Mouse (Mus musculus) hindbrain, embryonic 16.5 days (tissue): ENCODE measurements around the gene Creg2. TPM values are rescaled to one million over a fixed set of nuclear protein-coding genes. Genes with fewer than 3 reads are reported as not detected.

Source experiments
- ATAC-seq: fragments of 200-750 bp; cut with Nextera tagmentation; 2 replicates; pipeline ENCODE4 v1.8.0; 2017; ENCODE audit warnings: moderate TSS enrichment, moderate library complexity
- H3K27ac ChIP-seq: fragments of 300-500 bp; sonication (generic); 2 replicates; pipeline ENCODE4 v1.5.1; 2014; ENCODE audit warnings: low read depth, mild to moderate bottlenecking, control low read depth, low read length, moderate library complexity
- H3K27me3 ChIP-seq: fragments of 300-500 bp; sonication (generic); replicated peaks from 2 replicates; pipeline ENCODE4 v1.6.1; 2014; ENCODE audit warnings: low read length; ENCODE audit not compliant: control insufficient read depth, insufficient read depth
- H3K36me3 ChIP-seq: fragments of 300-500 bp; sonication (generic); 2 replicates; pipeline ENCODE4 v1.6.1; 2014; ENCODE audit warnings: mild to moderate bottlenecking, low read length, moderate library complexity, mixed read lengths; ENCODE audit not compliant: control insufficient read depth, insufficient read depth
- H3K4me1 ChIP-seq: fragments of 300-500 bp; sonication (generic); 2 replicates; pipeline ENCODE4 v1.6.1; 2014; ENCODE audit warnings: low read depth, low read length; ENCODE audit not compliant: control insufficient read depth, insufficient read depth
- H3K4me2 ChIP-seq: fragments of 300-500 bp; sonication (generic); 2 replicates; pipeline ENCODE4 v1.6.1; 2014; ENCODE audit warnings: mild to moderate bottlenecking, low read length, control low read depth, moderate library complexity
- H3K4me3 ChIP-seq: fragments of 300-500 bp; sonication (generic); 2 replicates; pipeline ENCODE4 v1.5.1; 2014; ENCODE audit warnings: mild to moderate bottlenecking, low read length, control low read depth, moderate library complexity
- H3K9ac ChIP-seq: fragments of 300-500 bp; sonication (generic); 2 replicates; pipeline ENCODE4 v1.6.1; 2014; ENCODE audit warnings: low read depth, mild to moderate bottlenecking, control low read depth, low read length, moderate library complexity
- H3K9me3 ChIP-seq: fragments of 300-500 bp; sonication (generic); 2 replicates; pipeline ENCODE4 v1.6.1; 2014; ENCODE audit warnings: mild to moderate bottlenecking, low read length, moderate library complexity; ENCODE audit not compliant: control insufficient read depth
- WGBS: fragments of 180-500 bp; shearing (Covaris S2); extraction: QIAGEN DNeasy Blood & Tissue Kit; methylation state at CpG from one replicate; pipeline ENCODE4 v1.1.7; 2014; 5-methylcytosine and 5-hydroxymethylcytosine counted together
- polyA plus RNA-seq: library from polyadenylated mRNA; unstranded; fragments of >200 nt; fragmentation: Nextera tagmentation; extraction: Ambion mirVana; gene quantifications from 2 replicates; pipeline ENCODE4 v1.2.1, GENCODE M21; 2015

The Creg2 gene
- polyA plus RNA-seq, 1 experiment from 2014 or later = 12.5 TPM

DNA sequence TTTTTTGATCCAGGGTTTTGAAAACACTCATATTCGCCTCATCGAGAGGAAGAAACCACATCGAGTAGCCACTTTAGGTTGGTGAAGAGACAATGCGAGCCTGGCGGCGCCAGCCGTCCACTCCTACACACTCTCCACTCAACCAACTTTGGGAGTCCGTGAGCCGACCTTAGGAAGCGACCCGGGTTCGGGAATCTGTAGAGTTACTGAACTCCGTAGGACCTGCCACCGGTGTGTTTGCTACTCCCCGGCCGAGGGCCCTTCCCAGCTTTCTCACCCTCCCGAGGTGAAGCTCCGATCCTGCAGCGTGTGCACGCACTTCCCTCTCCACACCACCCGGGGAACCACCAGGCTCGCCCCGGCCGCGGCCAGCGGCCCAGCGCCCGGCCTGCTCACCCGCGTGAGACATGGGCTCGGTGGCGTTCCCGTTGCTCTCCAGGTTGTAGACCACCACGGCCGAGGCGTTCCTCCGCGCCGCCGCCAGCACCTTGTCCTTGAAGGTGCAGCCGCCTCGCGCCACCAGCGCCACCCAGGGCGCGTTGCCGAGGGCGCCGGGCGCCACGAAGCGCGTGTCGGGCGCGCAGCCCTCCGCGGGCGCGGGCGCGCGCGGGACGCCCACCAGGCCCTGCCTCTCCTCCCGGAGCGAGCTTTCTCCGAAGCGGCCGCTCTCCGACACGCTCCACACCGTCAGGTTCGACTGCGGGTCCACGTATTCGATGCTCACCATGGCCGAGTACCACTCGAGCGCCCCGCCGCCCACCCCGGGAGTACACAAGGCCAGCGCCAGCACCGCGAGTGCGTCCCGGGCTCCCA lies 74.6 kb downstream of the Creg2 start:
- H3K36me3 ChIP-seq = no peaks in the 10 kb centered on the region
- H3K4me3 ChIP-seq = peak overlapping the region; percentile 97
- no peaks in the 10 kb centered on the region for H3K27me3 ChIP-seq
- no peaks in the 10 kb centered on the region for H3K9me3 ChIP-seq
- ATAC-seq = peak; percentile 87
- H3K9ac ChIP-seq = peak overlapping the region; percentile 97
- H3K4me1 ChIP-seq = peaks cover 12% of the 10 kb centered on the region
- WGBS = 0% methylated on average over 76 of the region's 88 CpGs
- peak overlapping the region; percentile 83 for H3K4me2 ChIP-seq
- H3K27ac ChIP-seq = peak overlapping the region; percentile 97

DNA sequence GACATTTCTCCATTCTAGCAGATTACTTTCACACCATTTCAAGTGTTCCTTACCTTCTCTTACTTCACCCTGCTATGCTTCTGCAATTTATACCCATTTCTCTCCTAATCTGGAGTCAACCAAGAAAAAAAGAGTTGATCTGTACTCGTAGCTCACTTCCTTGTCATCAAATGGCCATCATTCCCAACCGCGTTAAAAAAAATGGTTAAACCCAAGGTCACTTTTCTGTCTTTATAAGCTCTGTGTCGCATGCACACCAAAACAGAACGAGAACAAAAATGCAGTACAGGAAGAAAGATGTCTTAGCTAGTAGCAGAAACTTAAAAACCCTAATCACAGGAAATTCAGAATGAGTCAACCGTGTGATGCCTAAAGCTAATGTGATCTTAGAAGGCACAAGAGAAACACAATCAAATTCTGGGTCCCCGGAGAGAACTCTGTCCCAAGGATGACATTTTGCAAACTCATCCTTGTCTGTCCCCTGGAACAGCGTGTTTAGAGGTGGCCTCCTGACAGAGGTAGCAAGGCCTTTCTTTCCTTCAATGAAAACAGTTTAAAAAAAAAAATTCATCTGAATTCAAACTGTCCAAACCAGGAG lies 75.4 kb downstream of the Creg2 start:
- Histone ChIP-seq H3K9ac (peak overlapping the region; percentile 97), H3K4me1 (peaks cover 12% of the 10 kb centered on the region), H3K4me3 (peak overlapping the region; percentile 97), H3K27me3 (no peaks in the 10 kb centered on the region), H3K36me3 (no peaks in the 10 kb centered on the region), H3K27ac (peak overlapping the region; percentile 97; the same call in 1 of the 2 replicates), H3K4me2 (peak overlapping the region; percentile 83), H3K9me3 (no peaks in the 10 kb centered on the region)
- no peak for ATAC-seq
- 16% methylated on average over 8 of the region's 8 CpGs for WGBS

DNA sequence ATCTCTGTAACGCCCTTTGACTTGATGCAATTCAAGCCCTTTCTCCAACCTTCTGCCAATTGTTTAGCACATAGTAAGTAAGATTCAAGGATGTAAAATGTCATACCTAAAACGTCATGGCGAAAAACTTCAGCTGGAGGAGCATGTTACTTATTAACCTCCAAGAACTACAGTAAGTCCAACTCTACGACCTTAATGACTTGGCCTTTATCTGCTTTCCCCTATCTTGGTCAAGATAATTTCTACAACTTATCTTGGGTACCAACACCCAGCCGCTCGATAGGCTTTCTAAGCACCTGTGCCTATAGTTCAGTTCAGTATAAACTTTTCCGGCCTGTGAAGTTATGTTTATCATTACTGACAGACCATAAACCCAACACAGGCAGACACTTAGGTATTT lies 77.4 kb downstream of the Creg2 start:
- Histone ChIP-seq H3K9ac (no peak overlapping the region), H3K27ac (no peak overlapping the region), H3K27me3 (no peaks in the 10 kb centered on the region), H3K4me2 (no peak overlapping the region), H3K4me1 (peaks cover 12% of the 10 kb centered on the region), H3K9me3 (no peaks in the 10 kb centered on the region), H3K36me3 (no peaks in the 10 kb centered on the region), H3K4me3 (no peak overlapping the region)
- ATAC-seq = no peak
- 90% methylated on average over 7 of the region's 7 CpGs for WGBS

DNA sequence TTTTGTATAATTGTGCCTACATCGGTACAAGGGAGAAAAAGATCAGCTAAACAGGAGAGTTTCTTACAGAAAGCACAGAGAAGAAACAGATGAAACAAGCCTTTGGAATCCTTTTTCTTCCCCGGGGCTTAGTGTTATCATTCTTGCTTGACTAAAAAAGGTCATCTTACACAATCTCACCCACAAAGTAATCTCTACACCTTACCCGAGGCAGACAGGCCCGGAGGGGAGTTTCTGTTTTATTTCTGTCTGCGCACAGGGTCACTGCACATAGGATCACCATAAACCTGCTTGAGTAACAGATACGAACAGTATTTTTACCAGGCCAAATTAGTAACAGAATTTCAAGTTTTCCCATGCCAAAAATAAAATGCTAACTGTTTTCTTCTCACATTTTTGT lies 79.6 kb downstream of the Creg2 start:
- WGBS = 76% methylated on average over 6 of the region's 6 CpGs
- no peaks in the 10 kb centered on the region for H3K36me3 ChIP-seq

More for the DNA sequence above, 79.6 kb downstream of the Creg2 start:
- no peak overlapping the region for H3K4me3 ChIP-seq
- H3K4me2 ChIP-seq = no peak overlapping the region
- no peak for ATAC-seq
- H3K27me3 ChIP-seq = no peaks in the 10 kb centered on the region
- no peak overlapping the region for H3K27ac ChIP-seq
- peaks cover 12% of the 10 kb centered on the region for H3K4me1 ChIP-seq
- H3K9ac ChIP-seq = no peak overlapping the region
- no peaks in the 10 kb centered on the region for H3K9me3 ChIP-seq

Other genes starting within 250 kb of the Creg2 start
- 9.9 and 12.3 TPM in 2 replicates for gene Tbc1d8, start 172.7 kb downstream of the Creg2 start, polyA plus RNA-seq
- gene Cnot11, start 116.5 kb downstream of the Creg2 start, polyA plus RNA-seq = 11.3 and 11.4 TPM in 2 replicates
- 21.2 and 22.2 TPM in 2 replicates for gene Rnf149, start 74.1 kb downstream of the Creg2 start, polyA plus RNA-seq
- 0.23 and 0.30 TPM in 2 replicates for gene Rfx8, start 69.5 kb upstream of the Creg2 start, polyA plus RNA-seq
- gene Gm3646, start 153.9 kb upstream of the Creg2 start, polyA plus RNA-seq = not detected in 2 replicates
- 21.7 and 22.1 TPM in 2 replicates for gene Map4k4, start 249.4 kb upstream of the Creg2 start, polyA plus RNA-seq